Mouse (Mus musculus) heart, embryonic 11.5 days (tissue): Measurements from ENCODE around the gene Cdc20b. TPM values are rescaled to one million over a fixed set of nuclear protein-coding genes. Genes with fewer than 3 reads are reported as not detected.

Source experiments
- microRNA counts: library from miRNA; unstranded; fragments of <30 nt; microRNA quantifications from one replicate; lab custom pipeline; 2015
- microRNA-seq: library from miRNA; unstranded; fragments of <30 nt; microRNA quantifications from one replicate; pipeline ENCODE4, GENCODE M21; 2016; ENCODE audit warnings: borderline number of aligned reads
- polyA plus RNA-seq: library from polyadenylated mRNA; unstranded; fragments of >200 nt; fragmentation: Nextera tagmentation; extraction: Ambion mirVana; gene quantifications from 2 replicates; pipeline ENCODE4 v1.2.1, GENCODE M21; 2014

The Cdc20b gene
- polyA plus RNA-seq, 1 experiment from 2014 or later, result 0.14 TPM

MicroRNAs within 50 kb of the gene (microRNA counts, 519-probe panel; counts per million panel counts)
- microRNA mmu-miR-449a (lab: Ali Mortazavi, UCI) (32.2 counts per million), microRNA mmu-miR-449b (lab: Ali Mortazavi, UCI) (32.2 counts per million), microRNA mmu-miR-449c (lab: Ali Mortazavi, UCI) (32.2 counts per million)

Small RNA genes within 50 kb of the gene (microRNA-seq; reads per million reads assigned to microRNA genes)
- gene Mir449a (39.3 reads per million, percentile 56 among the genes with 10 or more reads in this experiment), gene Mir449b (not detected), gene Mir449c (0.20 reads per million)

Other genes with a start within 250 kb of the Cdc20b start
- 37.3 and 41.7 TPM in 2 replicates for gene Plpp1, start 234.3 kb upstream of the Cdc20b start, polyA plus RNA-seq
- 55.7 and 63.1 TPM in 2 replicates for gene Mtrex, start 107.7 kb upstream of the Cdc20b start, polyA plus RNA-seq
- gene Dhx29, start 107.7 kb upstream of the Cdc20b start, polyA plus RNA-seq, result 15.5 TPM in 2 replicates
- 0.13 and 0.18 TPM in 2 replicates for gene Ccno, start 47.3 kb upstream of the Cdc20b start, polyA plus RNA-seq
- not detected in 2 replicates for gene Mcidas, start 41.3 kb upstream of the Cdc20b start, polyA plus RNA-seq
- gene Gpx8, start 11.3 kb downstream of the Cdc20b start, polyA plus RNA-seq, result 147 and 151 TPM in 2 replicates
- gene Gzma, start 65.9 kb downstream of the Cdc20b start, polyA plus RNA-seq, result not detected in 2 replicates
- 0.44 and 0.90 TPM in 2 replicates for gene Esm1, start 174.5 kb downstream of the Cdc20b start, polyA plus RNA-seq
- not detected in 2 replicates for gene Gzmk, start 190.8 kb downstream of the Cdc20b start, polyA plus RNA-seq